Mouse (Mus musculus) intestine, embryonic 16.5 days (tissue): ENCODE data around the gene Bco1. TPM values are rescaled to one million over a fixed set of nuclear protein-coding genes. Genes with fewer than 3 reads are reported as not detected.

ENCODE experiments used
- ATAC-seq: fragments of 200-750 bp; cut with Nextera tagmentation; 2 replicates; pipeline ENCODE4 v1.8.0; 2017; ENCODE audit warnings: moderate TSS enrichment, moderate library complexity
- H3K27ac ChIP-seq: fragments of 300-500 bp; sonication (generic); 2 replicates; pipeline ENCODE4 v1.5.1; 2014; ENCODE audit warnings: mild to moderate bottlenecking, low read length
- H3K27me3 ChIP-seq: fragments of 300-500 bp; sonication (generic); replicated peaks from 2 replicates; pipeline ENCODE4 v1.6.1; 2014; ENCODE audit warnings: low read length, control low read depth, mixed read lengths; ENCODE audit not compliant: control insufficient read depth, insufficient read depth
- H3K36me3 ChIP-seq: fragments of 300-500 bp; sonication (generic); 2 replicates; pipeline ENCODE4 v1.6.1; 2014; ENCODE audit warnings: low read length, control low read depth; ENCODE audit not compliant: control insufficient read depth, insufficient read depth
- H3K4me1 ChIP-seq: fragments of 300-500 bp; sonication (generic); 2 replicates; pipeline ENCODE4 v1.6.1; 2014; ENCODE audit warnings: low read length, control low read depth, mixed read lengths; ENCODE audit not compliant: control insufficient read depth, insufficient read depth
- H3K4me2 ChIP-seq: fragments of 300-500 bp; sonication (generic); 2 replicates; pipeline ENCODE4 v1.6.1; 2014; ENCODE audit warnings: low read depth, low read length, control low read depth
- H3K4me3 ChIP-seq: fragments of 300-500 bp; sonication (generic); 2 replicates; pipeline ENCODE4 v1.5.1; 2014; ENCODE audit warnings: mild to moderate bottlenecking, low read length
- H3K9ac ChIP-seq: fragments of 300-500 bp; sonication (generic); 2 replicates; pipeline ENCODE4 v1.6.1; 2014; ENCODE audit warnings: low read depth, low read length
- H3K9me3 ChIP-seq: fragments of 300-500 bp; sonication (generic); 2 replicates; pipeline ENCODE4 v1.6.1; 2016; ENCODE audit warnings: low read length, control low read depth; ENCODE audit not compliant: control insufficient read depth
- WGBS: fragments of 180-500 bp; shearing (Covaris S2); extraction: QIAGEN DNeasy Blood & Tissue Kit; methylation state at CpG from one replicate; pipeline ENCODE4 v1.1.7; 2014; 5-methylcytosine and 5-hydroxymethylcytosine counted together
- polyA plus RNA-seq: library from polyadenylated mRNA; unstranded; fragments of >200 nt; fragmentation: Nextera tagmentation; extraction: Ambion mirVana; gene quantifications from 2 replicates; pipeline ENCODE4 v1.2.1, GENCODE M21; 2015

Gene Bco1
- polyA plus RNA-seq, 1 experiment from 2014 or later = 1.2 TPM

DNA sequence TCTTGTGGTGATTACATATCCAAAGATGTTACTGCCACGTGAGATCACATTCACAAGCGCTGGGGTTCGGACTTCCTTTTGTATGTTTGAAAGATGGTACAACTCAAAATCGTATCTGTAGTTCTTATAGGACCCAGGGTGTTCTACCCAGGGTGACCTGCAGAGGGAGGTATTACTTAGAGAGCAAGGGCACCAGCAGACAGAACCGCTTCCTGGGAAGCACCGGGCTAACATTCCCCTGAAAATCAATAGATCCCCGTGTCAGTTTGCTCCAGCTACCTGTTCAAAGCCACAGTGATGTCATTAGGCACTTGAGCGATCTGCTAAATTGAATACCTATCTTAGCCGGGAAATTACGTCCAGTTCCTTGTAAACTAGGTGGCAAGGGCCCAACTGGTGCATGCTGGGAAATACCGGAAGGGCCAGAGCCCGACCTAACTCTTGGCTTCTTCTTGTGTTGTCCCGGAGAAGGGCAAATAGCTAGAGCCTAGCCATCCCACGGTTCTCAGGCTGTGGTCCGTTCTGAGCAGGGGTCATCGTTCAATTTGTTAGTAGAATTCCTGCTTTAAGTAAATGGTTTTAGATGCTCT is 14.2 kb downstream of the Bco1 start:
- WGBS = 53% methylated on average over 16 of the region's 16 CpGs
- H3K36me3 ChIP-seq = no peaks in the 10 kb centered on the region
- H3K9me3 ChIP-seq = no peaks in the 10 kb centered on the region
- no peak overlapping the region for H3K27ac ChIP-seq
- H3K4me1 ChIP-seq = peaks cover 14% of the 10 kb centered on the region; the same call in 1 of the 2 replicates
- no peak overlapping the region for H3K4me3 ChIP-seq
- no peak overlapping the region for H3K4me2 ChIP-seq
- no peak for ATAC-seq
- H3K9ac ChIP-seq = no peak overlapping the region
- no peaks in the 10 kb centered on the region for H3K27me3 ChIP-seq

DNA sequence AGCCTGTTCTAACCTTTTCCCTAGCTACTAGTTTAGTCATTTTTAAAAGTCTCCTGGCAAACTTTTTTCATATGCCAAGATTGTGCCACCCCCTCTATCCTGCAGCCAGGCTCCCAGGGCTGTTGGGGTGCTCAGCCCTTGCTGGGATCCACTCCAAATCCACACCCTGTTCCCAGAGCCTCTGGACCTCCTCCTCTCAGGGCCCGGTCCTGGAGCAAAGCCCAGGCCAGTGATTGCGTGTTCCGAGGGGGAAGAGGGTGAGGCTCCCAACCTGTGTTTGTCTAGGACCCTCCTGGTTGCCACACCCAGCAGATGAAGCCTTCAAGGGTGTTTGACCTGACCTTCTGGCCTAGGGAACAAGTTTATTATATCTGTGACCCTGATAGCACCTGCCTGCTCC is 16.0 kb downstream of the Bco1 start:
- no peaks in the 10 kb centered on the region for H3K36me3 ChIP-seq
- H3K4me2 ChIP-seq = no peak overlapping the region
- 57% methylated on average over 3 of the region's 3 CpGs for WGBS
- H3K9me3 ChIP-seq = no peaks in the 10 kb centered on the region
- H3K27ac ChIP-seq = peak overlapping the region; percentile 54; the same call in 1 of the 2 replicates
- no peaks in the 10 kb centered on the region for H3K27me3 ChIP-seq
- H3K4me1 ChIP-seq = peaks cover 18% of the 10 kb centered on the region; the same call in 1 of the 2 replicates
- no peak overlapping the region for H3K9ac ChIP-seq
- no peak overlapping the region for H3K4me3 ChIP-seq
- ATAC-seq = no peak

DNA sequence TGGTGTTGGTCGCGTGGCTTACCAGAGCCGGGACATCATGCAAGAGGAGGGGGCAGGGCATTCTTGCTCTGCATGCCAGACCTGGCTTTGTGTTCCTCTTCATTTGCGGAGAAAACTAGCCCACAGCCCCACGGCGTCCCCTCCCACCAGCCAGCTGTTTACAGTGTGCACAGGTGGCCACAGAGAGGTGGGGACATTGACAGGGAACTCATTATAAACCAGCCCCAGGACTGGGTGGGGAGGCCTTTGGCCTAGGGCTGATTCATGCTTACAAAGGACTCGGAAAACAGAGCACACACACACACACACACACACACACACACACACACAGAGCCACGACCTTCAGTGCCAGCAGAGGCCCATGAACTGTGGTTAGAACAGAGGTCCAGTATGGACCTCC is 16.6 kb downstream of the Bco1 start:
- H3K4me1 ChIP-seq = peaks cover 18% of the 10 kb centered on the region; the same call in 1 of the 2 replicates
- H3K27me3 ChIP-seq = no peaks in the 10 kb centered on the region
- H3K4me2 ChIP-seq = no peak overlapping the region
- H3K4me3 ChIP-seq = no peak overlapping the region
- whole genome bisulfite sequencing = 40% methylated on average over 8 of the region's 8 CpGs
- H3K9me3 ChIP-seq = no peaks in the 10 kb centered on the region
- H3K36me3 ChIP-seq = no peaks in the 10 kb centered on the region
- ATAC-seq = peak; percentile 45; the same call in 1 of the 2 replicates
- peak overlapping the region; percentile 54 for H3K27ac ChIP-seq
- no peak overlapping the region for H3K9ac ChIP-seq

DNA sequence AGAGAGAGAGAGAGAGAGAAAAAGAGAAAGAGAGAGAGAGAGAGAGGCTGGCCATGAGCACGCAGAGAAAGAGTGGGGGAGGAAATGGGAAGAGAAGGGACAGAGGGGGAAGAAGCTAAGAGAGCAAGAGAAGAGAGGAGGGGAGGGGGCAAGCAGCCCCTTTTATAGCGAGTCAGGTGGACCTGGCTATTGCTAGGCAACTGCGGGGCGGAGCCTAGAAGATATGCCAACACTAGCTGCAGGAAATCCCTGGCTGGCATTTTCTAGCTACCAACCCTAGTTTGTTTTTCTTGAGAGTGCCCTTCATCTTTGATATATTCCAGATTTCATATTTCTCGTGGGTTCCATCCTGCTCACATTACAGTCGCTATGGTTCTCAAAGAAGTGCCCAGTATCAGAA is 19.4 kb downstream of the Bco1 start:
- 33% methylated on average over 6 of the region's 6 CpGs for WGBS
- Histone ChIP-seq H3K4me1 (peaks cover 16% of the 10 kb centered on the region; the same call in 1 of the 2 replicates), H3K4me2 (peak overlapping the region; percentile 29; the same call in 1 of the 2 replicates), H3K27ac (peak overlapping the region; percentile 75), H3K27me3 (no peaks in the 10 kb centered on the region), H3K4me3 (peak overlapping the region; percentile 2; the same call in 1 of the 2 replicates), H3K9ac (0 out of 2 replicates have a peak overlapping the region, but pooled peaks have one; percentile 31), H3K9me3 (no peaks in the 10 kb centered on the region), H3K36me3 (no peaks in the 10 kb centered on the region)
- ATAC-seq = no peak

DNA sequence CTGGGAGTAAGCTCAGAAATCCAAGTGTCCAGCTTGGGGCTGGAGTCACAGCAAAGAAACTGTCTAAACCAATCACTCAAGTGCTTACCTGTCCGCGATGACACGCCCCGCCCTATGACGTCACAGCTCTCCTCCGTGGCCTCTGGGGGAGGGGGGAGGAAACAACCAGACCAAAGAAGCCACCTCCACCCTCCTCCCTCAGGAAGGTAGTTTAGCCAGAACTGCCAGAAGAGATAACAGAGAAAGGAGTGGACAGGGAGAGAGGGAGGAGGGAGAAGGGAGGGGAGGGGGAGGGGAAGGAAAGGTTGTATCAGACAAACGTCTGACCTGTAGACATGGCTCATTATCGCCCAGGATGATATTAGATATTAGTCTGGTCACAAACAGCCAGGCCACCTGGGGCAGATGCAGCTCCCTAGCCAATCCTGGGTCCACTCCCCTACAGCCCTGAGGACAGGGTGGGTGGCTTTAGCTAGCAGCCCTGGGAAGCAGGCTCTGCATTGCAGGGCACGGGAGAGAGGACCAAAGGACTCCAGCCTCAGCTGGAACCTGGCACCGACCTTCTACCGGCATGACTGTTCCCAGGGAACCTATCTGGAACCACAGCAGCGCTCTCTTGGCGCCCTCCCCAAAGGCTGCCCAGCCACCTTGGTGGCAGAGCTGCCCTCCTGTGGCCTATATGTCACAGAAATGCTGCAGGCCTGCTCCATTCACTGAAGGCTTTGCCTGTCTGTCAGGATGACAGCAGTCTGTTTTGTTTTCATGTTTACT is 20.2 kb downstream of the Bco1 start:
- Histone ChIP-seq H3K4me1 (peaks cover 16% of the 10 kb centered on the region; the same call in 1 of the 2 replicates), H3K9me3 (no peaks in the 10 kb centered on the region), H3K27ac (peak overlapping the region; percentile 97), H3K4me2 (peak overlapping the region; percentile 40), H3K27me3 (no peaks in the 10 kb centered on the region), H3K9ac (peak overlapping the region; percentile 48), H3K36me3 (no peaks in the 10 kb centered on the region), H3K4me3 (peak overlapping the region; percentile 2; the same call in 1 of the 2 replicates)
- 9% methylated on average over 13 of the region's 13 CpGs for WGBS
- ATAC-seq = peak; percentile 81

DNA sequence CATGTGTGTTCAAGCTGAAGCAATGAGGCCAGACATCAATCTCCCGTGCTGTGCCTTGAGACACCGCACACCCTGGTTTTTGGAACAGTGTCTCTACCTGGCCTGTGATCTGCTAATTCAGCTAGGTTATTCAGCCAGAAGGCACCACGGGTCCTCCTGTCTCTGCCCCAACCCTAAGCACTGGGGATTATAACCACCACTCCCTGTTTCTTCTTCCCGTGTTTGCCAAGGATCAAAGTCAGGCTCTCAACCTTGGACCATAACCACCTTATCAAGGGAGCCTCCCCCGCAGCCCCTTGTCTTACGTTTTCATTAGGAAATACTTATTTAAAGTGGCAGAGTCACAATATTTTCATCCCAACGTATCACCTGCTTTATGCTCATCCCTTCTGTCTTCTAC is 20.9 kb downstream of the Bco1 start:
- H3K36me3 ChIP-seq = no peaks in the 10 kb centered on the region
- WGBS = 48% methylated on average over 7 of the region's 7 CpGs
- H3K27ac ChIP-seq = peak overlapping the region; percentile 97
- H3K4me2 ChIP-seq = peak overlapping the region; percentile 40; the same call in 1 of the 2 replicates
- no peak overlapping the region for H3K4me3 ChIP-seq
- H3K9me3 ChIP-seq = no peaks in the 10 kb centered on the region
- peak; percentile 54 for ATAC-seq
- peaks cover 16% of the 10 kb centered on the region; the same call in 1 of the 2 replicates for H3K4me1 ChIP-seq
- no peak overlapping the region for H3K9ac ChIP-seq
- H3K27me3 ChIP-seq = no peaks in the 10 kb centered on the region

DNA sequence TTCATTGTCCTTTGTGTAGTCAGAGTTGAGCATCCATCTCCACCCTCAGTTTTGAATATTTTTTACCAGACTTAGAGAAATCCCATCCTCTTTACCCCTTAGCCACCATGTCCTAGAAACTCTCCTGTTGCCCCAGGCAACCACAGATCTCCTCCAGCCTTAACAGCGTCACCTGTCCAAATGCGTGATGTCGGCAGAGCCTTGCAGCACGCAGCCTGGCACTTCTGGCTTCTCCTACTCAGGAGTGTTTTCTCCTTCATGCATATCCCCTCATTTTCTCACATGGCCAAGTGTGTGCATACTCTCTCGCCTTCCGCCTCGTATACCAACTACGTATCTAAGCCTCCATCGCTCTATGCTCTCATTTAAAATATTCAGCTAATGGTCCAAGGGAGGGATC is 22.8 kb downstream of the Bco1 start:
- no peaks in the 10 kb centered on the region for H3K9me3 ChIP-seq

DNA sequence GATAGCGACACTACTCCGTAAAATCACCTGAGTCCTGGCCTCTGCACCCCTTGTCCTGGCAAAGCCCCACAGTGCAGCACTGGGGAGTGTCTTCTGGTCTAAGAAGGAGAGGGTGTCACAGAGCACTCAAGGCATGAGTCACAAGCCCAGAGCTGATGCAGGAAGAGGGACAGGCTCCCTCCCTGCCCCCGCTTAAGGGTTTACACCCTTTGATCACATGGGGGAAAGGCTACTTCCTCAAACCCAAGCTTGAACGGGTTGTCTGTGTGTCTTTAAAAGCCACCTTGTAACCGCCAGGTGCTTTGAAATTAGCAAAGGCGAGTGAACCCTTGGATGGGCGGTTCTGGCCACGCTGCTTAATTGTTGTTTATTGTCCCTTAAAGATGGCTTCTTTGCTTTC is 25.6 kb downstream of the Bco1 start:
- no peaks in the 10 kb centered on the region for H3K36me3 ChIP-seq
- no peak overlapping the region for H3K4me2 ChIP-seq
- no peaks in the 10 kb centered on the region for H3K27me3 ChIP-seq
- no peaks in the 10 kb centered on the region for H3K9me3 ChIP-seq
- peak; percentile 82 for ATAC-seq
- H3K27ac ChIP-seq = peak overlapping the region; percentile 49
- no peaks in the 10 kb centered on the region for H3K4me1 ChIP-seq
- no peak overlapping the region for H3K9ac ChIP-seq
- 39% methylated on average over 8 of the region's 8 CpGs for WGBS
- no peak overlapping the region for H3K4me3 ChIP-seq

More for the DNA sequence above, 22.8 kb downstream of the Bco1 start:
- Histone ChIP-seq H3K9ac (no peak overlapping the region), H3K36me3 (no peaks in the 10 kb centered on the region), H3K4me2 (no peak overlapping the region), H3K4me1 (0 out of 2 replicates have a peak, but pooled peaks cover 9% of the 10 kb centered on the region), H3K27me3 (no peaks in the 10 kb centered on the region), H3K27ac (no peak overlapping the region), H3K4me3 (no peak overlapping the region)
- ATAC-seq = no peak
- WGBS = 89% methylated on average over 9 of the region's 9 CpGs

DNA sequence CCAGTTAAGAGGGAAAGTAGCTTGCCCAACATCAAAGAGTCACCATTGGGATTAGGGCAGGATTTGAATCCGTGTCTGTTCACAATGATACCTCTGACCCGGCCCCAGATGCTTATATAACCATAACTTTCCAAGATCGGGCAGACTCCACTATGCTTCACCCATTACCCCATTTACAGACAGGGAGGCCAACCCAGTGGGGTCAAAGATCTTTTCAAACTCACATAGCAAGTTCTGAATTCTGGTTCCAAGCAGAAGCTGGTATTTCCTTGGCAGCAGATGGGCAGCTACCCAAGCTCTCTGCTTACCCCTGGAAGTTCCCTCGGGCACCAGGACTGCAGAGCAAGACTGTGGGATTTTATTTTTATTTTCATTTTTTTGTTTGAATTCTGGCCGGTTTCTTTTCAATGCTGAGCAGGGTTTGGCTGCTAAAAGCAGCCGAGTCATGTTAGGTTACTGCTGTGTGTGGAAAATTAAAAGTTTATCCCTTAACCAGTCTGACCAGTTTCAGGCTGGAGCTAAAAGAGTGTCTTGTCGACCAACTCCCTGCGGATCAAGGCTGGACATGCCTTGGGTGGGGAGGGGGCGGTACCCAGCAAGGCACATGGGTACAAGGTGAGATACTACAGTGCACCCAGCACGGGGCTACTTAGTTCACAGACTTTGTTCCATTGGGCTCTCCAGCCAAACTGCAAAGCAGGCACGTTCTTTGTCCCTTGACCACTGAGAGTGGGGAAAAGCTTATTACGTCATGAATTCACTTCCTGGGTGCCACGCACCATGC is 28.4 kb downstream of the Bco1 start:
- Histone ChIP-seq H3K4me3 (no peak overlapping the region), H3K36me3 (no peaks in the 10 kb centered on the region)

More for the DNA sequence above, 28.4 kb downstream of the Bco1 start:
- no peaks in the 10 kb centered on the region for H3K9me3 ChIP-seq
- peak overlapping the region; percentile 20; the same call in 1 of the 2 replicates for H3K9ac ChIP-seq
- peak overlapping the region; percentile 53 for H3K27ac ChIP-seq
- no peaks in the 10 kb centered on the region for H3K4me1 ChIP-seq
- WGBS = 52% methylated on average over 13 of the region's 13 CpGs
- H3K27me3 ChIP-seq = no peaks in the 10 kb centered on the region
- peak overlapping the region; percentile 26; the same call in 1 of the 2 replicates for H3K4me2 ChIP-seq
- ATAC-seq = peak; percentile 85
